Mouse (Mus musculus): Measurements from ENCODE around the gene Ltn1. TPM values are rescaled to one million over a fixed set of nuclear protein-coding genes. Genes with fewer than 3 reads are reported as not detected.

The Ltn1 gene
- polyA plus RNA-seq, 1 experiment: not detected

GRCm38 (mm10) chr16:87427516-87427915 is 4.9 kb downstream of the Ltn1 start:
- WGBS: 94% methylated on average over 8 of the region's 8 CpGs
- H3K4me3 ChIP-seq (ENCODE audit: insufficient read depth, low read depth, low read length): no peak overlapping the region
- H3K4me1 ChIP-seq (ENCODE audit: control insufficient read depth, insufficient read depth, low read length): no peaks in the 10 kb centered on the region
- no peak overlapping the region for H3K27ac ChIP-seq (ENCODE audit: insufficient read depth, low read depth, low read length)
- no peak for TF ChIP-seq CTCF (IDR thresholded peaks at IDR 0.05; ENCODE audit: insufficient read depth, low read depth, low read length)
- no peak for TF ChIP-seq POLR2A (IDR thresholded peaks at IDR 0.05; ENCODE audit: insufficient read depth, low read depth, low read length)

DNA sequence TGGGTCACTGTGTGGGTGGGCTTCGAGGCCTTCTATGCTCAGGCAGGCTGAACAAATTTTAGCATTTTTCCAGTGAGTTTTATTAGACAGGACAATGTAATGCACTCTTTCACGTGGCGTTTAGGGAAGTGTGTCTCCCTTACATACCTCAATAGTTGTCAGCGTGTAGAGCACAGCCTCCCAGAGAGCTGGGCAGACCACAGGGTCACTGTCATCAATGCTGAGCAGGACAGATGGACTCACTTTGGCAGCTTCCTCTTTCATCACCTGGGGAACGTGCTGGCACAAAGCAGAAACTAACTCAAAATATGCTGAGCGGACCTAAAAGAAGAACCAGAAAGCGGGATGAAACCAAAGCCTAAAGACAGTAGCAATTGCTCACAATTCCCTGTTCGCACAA is 11.8 kb downstream of the Ltn1 start:
- 90% methylated on average over 8 of the region's 8 CpGs for WGBS
- Histone ChIP-seq H3K27ac (ENCODE audit: insufficient read depth, low read depth, low read length) (no peak overlapping the region), H3K4me1 (ENCODE audit: control insufficient read depth, insufficient read depth, low read length) (no peaks in the 10 kb centered on the region), H3K4me3 (ENCODE audit: insufficient read depth, low read depth, low read length) (no peak overlapping the region)
- TF ChIP-seq CTCF (IDR thresholded peaks at IDR 0.05; ENCODE audit: insufficient read depth, low read depth, low read length): no peak
- TF ChIP-seq POLR2A (IDR thresholded peaks at IDR 0.05; ENCODE audit: insufficient read depth, low read depth, low read length): no peak

- Histone ChIP-seq H3K4me3 (ENCODE audit: insufficient read depth, low read depth, low read length) (no peak overlapping the region), H3K27ac (ENCODE audit: insufficient read depth, low read depth, low read length) (no peak overlapping the region), H3K4me1 (ENCODE audit: control insufficient read depth, insufficient read depth, low read length) (no peaks in the 10 kb centered on the region)
- 82% methylated on average over 3 of the region's 3 CpGs for WGBS
- no peak for TF ChIP-seq CTCF (IDR thresholded peaks at IDR 0.05; ENCODE audit: insufficient read depth, low read depth, low read length)
- TF ChIP-seq POLR2A (IDR thresholded peaks at IDR 0.05; ENCODE audit: insufficient read depth, low read depth, low read length): no peak
Observed at GRCm38 (mm10) chr16:87405001-87405400, 27.4 kb downstream of the Ltn1 start.

- Histone ChIP-seq H3K4me3 (ENCODE audit: insufficient read depth, low read depth, low read length) (no peak overlapping the region), H3K4me1 (ENCODE audit: control insufficient read depth, insufficient read depth, low read length) (no peaks in the 10 kb centered on the region), H3K27ac (ENCODE audit: insufficient read depth, low read depth, low read length) (no peak overlapping the region)
- WGBS: 38% methylated on average over 16 of the region's 16 CpGs
- TF ChIP-seq POLR2A (IDR thresholded peaks at IDR 0.05; ENCODE audit: insufficient read depth, low read depth, low read length) (no peak), CTCF (IDR thresholded peaks at IDR 0.05; ENCODE audit: insufficient read depth, low read depth, low read length) (no peak)
Observed at GRCm38 (mm10) chr16:87393813-87394548, 38.4 kb downstream of the Ltn1 start.

DNA sequence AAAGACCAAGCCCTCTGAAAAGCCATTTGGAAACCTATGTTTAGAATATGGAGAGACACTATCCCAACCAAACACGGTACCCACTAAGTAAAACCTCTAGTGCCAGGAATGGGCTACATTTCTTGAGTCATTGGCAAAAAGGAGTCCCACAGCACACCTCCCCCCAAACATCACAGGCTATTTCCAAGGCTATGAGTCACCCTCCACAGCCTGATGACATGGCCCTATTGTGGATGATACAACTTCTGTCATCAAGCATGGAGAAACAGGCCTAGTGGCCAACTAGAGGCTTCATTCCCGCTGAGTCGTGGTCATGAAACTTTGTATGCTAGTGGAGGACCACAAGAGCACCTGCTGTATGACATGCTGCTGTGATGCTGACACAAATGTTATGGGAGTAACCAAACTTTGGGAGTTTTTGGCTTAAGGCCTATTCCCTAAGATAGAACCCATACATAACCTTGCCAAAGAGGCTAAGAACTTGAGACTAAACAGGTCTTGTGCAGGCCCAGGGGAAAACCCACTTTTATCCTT is 44.9 kb downstream of the Ltn1 start:
- H3K4me1 ChIP-seq (ENCODE audit: control insufficient read depth, insufficient read depth, low read length): no peaks in the 10 kb centered on the region
- WGBS: 73% methylated on average over 3 of the region's 3 CpGs
- H3K4me3 ChIP-seq (ENCODE audit: insufficient read depth, low read depth, low read length): no peak overlapping the region
- no peak for TF ChIP-seq CTCF (IDR thresholded peaks at IDR 0.05; ENCODE audit: insufficient read depth, low read depth, low read length)
- TF ChIP-seq POLR2A (IDR thresholded peaks at IDR 0.05; ENCODE audit: insufficient read depth, low read depth, low read length): no peak
- no peak overlapping the region for H3K27ac ChIP-seq (ENCODE audit: insufficient read depth, low read depth, low read length)

- H3K4me3 ChIP-seq (ENCODE audit: insufficient read depth, low read depth, low read length): no peak overlapping the region
- TF ChIP-seq CTCF (IDR thresholded peaks at IDR 0.05; ENCODE audit: insufficient read depth, low read depth, low read length) (no peak), POLR2A (IDR thresholded peaks at IDR 0.05; ENCODE audit: insufficient read depth, low read depth, low read length) (no peak)
- no peak overlapping the region for H3K27ac ChIP-seq (ENCODE audit: insufficient read depth, low read depth, low read length)
- no peaks in the 10 kb centered on the region for H3K4me1 ChIP-seq (ENCODE audit: control insufficient read depth, insufficient read depth, low read length)
- WGBS: 83% methylated on average over 2 of the region's 2 CpGs
Observed at GRCm38 (mm10) chr16:87384366-87384765, 48.0 kb downstream of the Ltn1 start.

GRCm38 (mm10) chr16:87382996-87383395 is 49.4 kb downstream of the Ltn1 start:
- Histone ChIP-seq H3K27ac (ENCODE audit: insufficient read depth, low read depth, low read length) (no peak overlapping the region), H3K4me1 (ENCODE audit: control insufficient read depth, insufficient read depth, low read length) (no peaks in the 10 kb centered on the region), H3K4me3 (ENCODE audit: insufficient read depth, low read depth, low read length) (no peak overlapping the region)
- WGBS: 83% methylated on average over 2 of the region's 2 CpGs
- TF ChIP-seq CTCF (IDR thresholded peaks at IDR 0.05; ENCODE audit: insufficient read depth, low read depth, low read length): no peak

GRCm38 (mm10) chr16:87366445-87366844 is 66.0 kb downstream of the Ltn1 start:
- Histone ChIP-seq H3K27ac (ENCODE audit: insufficient read depth, low read depth, low read length) (no peak overlapping the region), H3K4me1 (ENCODE audit: control insufficient read depth, insufficient read depth, low read length) (no peaks in the 10 kb centered on the region), H3K4me3 (ENCODE audit: insufficient read depth, low read depth, low read length) (no peak overlapping the region)
- TF ChIP-seq POLR2A (IDR thresholded peaks at IDR 0.05; ENCODE audit: insufficient read depth, low read depth, low read length) (no peak), CTCF (IDR thresholded peaks at IDR 0.05; ENCODE audit: insufficient read depth, low read depth, low read length) (no peak)
- 96% methylated on average over 6 of the region's 6 CpGs for WGBS

GRCm38 (mm10) chr16:87366035-87366434 is 66.4 kb downstream of the Ltn1 start:
- H3K4me1 ChIP-seq (ENCODE audit: control insufficient read depth, insufficient read depth, low read length): no peaks in the 10 kb centered on the region
- 72% methylated on average over 10 of the region's 10 CpGs for WGBS
- no peak overlapping the region for H3K27ac ChIP-seq (ENCODE audit: insufficient read depth, low read depth, low read length)
- TF ChIP-seq CTCF (IDR thresholded peaks at IDR 0.05; ENCODE audit: insufficient read depth, low read depth, low read length) (no peak), POLR2A (IDR thresholded peaks at IDR 0.05; ENCODE audit: insufficient read depth, low read depth, low read length) (no peak)
- no peak overlapping the region for H3K4me3 ChIP-seq (ENCODE audit: insufficient read depth, low read depth, low read length)

Measured in olfactory bulb, adult 2 months (tissue).